Mouse (Mus musculus): ENCODE measurements around the gene Gm10378. TPM values are rescaled to one million over a fixed set of nuclear protein-coding genes. Genes with fewer than 3 reads are reported as not detected.

Gm10378 gene
- polyA plus RNA-seq (2012; rRNA removed), result not detected in 2 replicates

GRCm38 (mm10) chr14:42655638-42656037, at the start of gene Gm10378:
TSS of gene Gm10378 (plus strand) at chr14:42655938.

DNA sequence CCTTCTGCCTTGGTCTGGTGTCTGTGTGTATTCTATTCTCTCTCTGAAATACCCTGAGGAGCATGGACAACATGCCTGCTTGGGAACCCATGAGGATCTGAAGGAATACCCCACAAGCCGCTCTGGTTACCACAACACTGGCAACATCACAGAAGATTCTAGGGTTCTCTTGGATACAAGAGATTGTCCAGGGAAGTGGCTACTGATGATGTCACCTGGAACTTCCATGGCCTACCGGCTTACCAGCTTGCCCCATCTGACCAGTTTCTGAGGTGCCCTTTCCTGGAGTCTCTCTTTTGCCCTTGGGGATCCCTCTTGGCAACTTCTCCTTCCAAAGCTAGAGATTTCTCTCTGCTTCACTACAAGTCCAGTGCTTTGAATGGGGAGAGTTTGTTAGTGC, 13.9 kb upstream of the Gm10378 start, which contains the start of gene Gm3633:
Gene Gm3633 (minus strand): TSS at position 101 of the 400 bp plus-strand sequence.

Other genes with a start within 250 kb of the Gm10378 start
- gene Gm8005, start 216.3 kb upstream of the Gm10378 start, polyA plus RNA-seq (2012; rRNA removed), result not detected in 2 replicates
- not detected in 2 replicates for gene Gm8011, start 192.1 kb upstream of the Gm10378 start, polyA plus RNA-seq (2012; rRNA removed)
- not detected in 2 replicates for gene Gm8020, start 153.6 kb upstream of the Gm10378 start, polyA plus RNA-seq (2012; rRNA removed)
- gene Gm8024, start 131.7 kb upstream of the Gm10378 start, polyA plus RNA-seq (2012; rRNA removed), result not detected in 2 replicates
- not detected in 2 replicates for gene Gm17124, start 56.1 kb upstream of the Gm10378 start, polyA plus RNA-seq (2012; rRNA removed)
- gene Gm3633, start 14.0 kb upstream of the Gm10378 start, polyA plus RNA-seq (2012; rRNA removed), result not detected in 2 replicates
- gene Gm3015, start 112.9 kb downstream of the Gm10378 start, polyA plus RNA-seq (2012; rRNA removed), result not detected in 2 replicates
- not detected in 2 replicates for gene Gm10377, start 142.0 kb downstream of the Gm10378 start, polyA plus RNA-seq (2012; rRNA removed)
- gene Gm21977, start 197.5 kb downstream of the Gm10378 start, polyA plus RNA-seq (2012; rRNA removed), result not detected in 2 replicates

Measured in liver, embryonic 18 days (tissue).